Mouse (Mus musculus) heart, embryonic 14.5 days (tissue): Measurements from ENCODE around the gene 4930430A15Rik. TPM values are rescaled to one million over a fixed set of nuclear protein-coding genes. Genes with fewer than 3 reads are reported as not detected.

Source experiments
- polyA plus RNA-seq: library from polyadenylated mRNA; unstranded; fragments of >200 nt; fragmentation: Nextera tagmentation; extraction: Ambion mirVana; gene quantifications from 2 replicates; pipeline ENCODE4 v1.2.1, GENCODE M21; 2014

The 4930430A15Rik gene
- polyA plus RNA-seq, 1 experiment from 2014 or later: not detected

Other genes with a start within 250 kb of the 4930430A15Rik start
- not detected in 2 replicates for gene Gm13941, start 123.6 kb downstream of the 4930430A15Rik start, polyA plus RNA-seq
- not detected in 2 replicates for gene Gm15130, start 76.7 kb downstream of the 4930430A15Rik start, polyA plus RNA-seq
- gene Olfr1275, start 5.7 kb upstream of the 4930430A15Rik start, polyA plus RNA-seq: not detected in 2 replicates
- gene Olfr1276, start 24.9 kb upstream of the 4930430A15Rik start, polyA plus RNA-seq: not detected in 2 replicates
- not detected in 2 replicates for gene Olfr1277, start 44.5 kb upstream of the 4930430A15Rik start, polyA plus RNA-seq
- not detected in 2 replicates for gene Olfr1278, start 60.5 kb upstream of the 4930430A15Rik start, polyA plus RNA-seq
- gene Olfr1279, start 71.0 kb upstream of the 4930430A15Rik start, polyA plus RNA-seq: not detected in 2 replicates
- not detected in 2 replicates for gene Olfr1280, start 84.4 kb upstream of the 4930430A15Rik start, polyA plus RNA-seq
- not detected in 2 replicates for gene Olfr1281, start 96.9 kb upstream of the 4930430A15Rik start, polyA plus RNA-seq
- not detected in 2 replicates for gene Olfr1282, start 106.5 kb upstream of the 4930430A15Rik start, polyA plus RNA-seq
- gene Olfr1283, start 137.2 kb upstream of the 4930430A15Rik start, polyA plus RNA-seq: not detected in 2 replicates
- gene Olfr1284, start 145.9 kb upstream of the 4930430A15Rik start, polyA plus RNA-seq: not detected in 2 replicates
- not detected in 2 replicates for gene Olfr1286, start 193.5 kb upstream of the 4930430A15Rik start, polyA plus RNA-seq
- not detected in 2 replicates for gene Olfr1287, start 219.5 kb upstream of the 4930430A15Rik start, polyA plus RNA-seq
- not detected in 2 replicates for gene Olfr1288, start 244.5 kb upstream of the 4930430A15Rik start, polyA plus RNA-seq